Mouse (Mus musculus) embryonic stem cell, embryonic (primary cell): ENCODE measurements at regions not wholly inside any gene's neighbourhood (a gene's known extent, or its start where the extent isn't known, plus 50 kb on each side); places are given as distances from the start of the nearest gene placed in this dataset.
"Not testable (repeated sequence)": the region's sequence is repeated elsewhere in the genome, so short reads cannot be mapped to it uniquely, and the experiment has no call there.

ENCODE experiments used
- CTCF ChIA-PET, 4 experiments: fragments of 300-600 bp in 2 of 4; fragments of 350-600 bp in 2 of 4; sonication (Branson Sonifier 250); formaldehyde crosslinking; loops; one replicate each; lab custom pipeline; 2022; ENCODE audit warnings: inconsistent platforms in 2 of 4; lab: Charles Lee
- POLR2A ChIA-PET, 4 experiments: fragments of 300-600 bp in 2 of 4; fragments of 350-600 bp in 2 of 4; sonication (Branson Sonifier 250); formaldehyde crosslinking; loops; one replicate each; lab custom pipeline; 2022; ENCODE audit warnings: antibody characterized with exemption in 4 of 4, inconsistent platforms in 1 of 4; lab: Charles Lee

DNA sequence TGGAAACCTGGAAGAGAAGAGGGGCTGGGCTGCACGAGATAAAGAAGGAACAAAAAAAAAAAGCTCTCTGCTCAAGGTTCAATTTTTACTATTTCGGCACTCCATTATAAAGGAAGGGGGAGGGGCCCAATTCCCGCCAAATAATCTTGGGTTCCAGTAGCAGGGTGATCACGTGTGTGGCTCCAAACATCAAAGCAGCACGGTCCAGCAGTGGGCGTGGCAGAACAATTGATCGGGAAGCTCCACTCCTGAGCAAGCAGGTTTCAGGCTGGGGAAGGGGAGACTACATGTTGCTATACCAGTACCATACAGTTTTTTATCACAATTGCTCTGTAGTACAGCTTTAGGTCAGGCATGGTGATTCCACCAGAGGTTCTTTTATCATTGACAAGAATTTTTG, 63.5 kb upstream of the Amd2 start:
- POLR2A ChIA-PET, result interaction anchor here in 1 of 4 experiments (1.3 kb wide), 1 partner anchor 17 kb away, joined by 3 read pairs; no protein-coding TSS in a partner anchor
- CTCF ChIA-PET, result not testable (repeated sequence)

GRCm38 (mm10) chr10:35771481-35771880, 59.8 kb upstream of the Amd2 start:
- CTCF ChIA-PET, POLR2A ChIA-PET: not testable (repeated sequence)
